Mouse (Mus musculus) brown adipose tissue, adult 24 weeks (tissue): ENCODE results near the gene Spin2f. TPM values are rescaled to one million over a fixed set of nuclear protein-coding genes. Genes with fewer than 3 reads are reported as not detected.
"Not testable (repeated sequence)": the region's sequence is repeated elsewhere in the genome, so short reads cannot be mapped to it uniquely, and the experiment has no call there.

ENCODE experiments used
- H3K27ac ChIP-seq: fragments of 200-500 bp; replicated peaks from 2 replicates; pipeline ENCODE4 v1.5.1; 2012; ENCODE audit warnings: low read depth, mild to moderate bottlenecking, low read length
- H3K4me1 ChIP-seq: fragments of 200-500 bp; 2 replicates; pipeline ENCODE4 v1.6.1; 2012; ENCODE audit warnings: low read length, mixed read lengths; ENCODE audit not compliant: control insufficient read depth, insufficient read depth, insufficient read length
- H3K4me3 ChIP-seq: fragments of 200-500 bp; 2 replicates; pipeline ENCODE4 v1.5.1; 2012; ENCODE audit warnings: low read depth, mild to moderate bottlenecking, low read length, moderate library complexity; ENCODE audit not compliant: insufficient read depth
- polyA plus RNA-seq: library from polyadenylated mRNA; stranded (reverse); fragments of >200 nt; gene quantifications from 2 replicates; pipeline ENCODE4 v1.2.4, GENCODE M21; 2012; ENCODE audit not compliant: missing spikeins, insufficient read depth, insufficient read length

The Spin2f gene
- polyA plus RNA-seq, result not detected in 2 replicates

GRCm38 (mm10) chrX:31253594-31253993, at the start of gene Spin2f:
Gene Spin2f (plus strand): TSS chrX:31253894.
- H3K4me3 ChIP-seq, H3K4me1 ChIP-seq, H3K27ac ChIP-seq: not testable (repeated sequence)

GRCm38 (mm10) chrX:31212136-31212535, 41.6 kb upstream of the Spin2f start:
- not testable (repeated sequence) for H3K27ac ChIP-seq, H3K4me3 ChIP-seq, H3K4me1 ChIP-seq

GRCm38 (mm10) chrX:31223536-31223935, 30.2 kb upstream of the Spin2f start:
- not testable (repeated sequence) for H3K4me1 ChIP-seq, H3K27ac ChIP-seq, H3K4me3 ChIP-seq

- not testable (repeated sequence) for H3K27ac ChIP-seq, H3K4me1 ChIP-seq, H3K4me3 ChIP-seq
Measured at GRCm38 (mm10) chrX:31235088-31235487, 18.6 kb upstream of the Spin2f start.

- not testable (repeated sequence) for H3K27ac ChIP-seq, H3K4me3 ChIP-seq, H3K4me1 ChIP-seq
Measured at GRCm38 (mm10) chrX:31241754-31242153, 11.9 kb upstream of the Spin2f start.

Other genes with a start within 250 kb of the Spin2f start
- gene Btbd35f29, start 136.2 kb upstream of the Spin2f start, polyA plus RNA-seq, result not detected in 2 replicates
- not detected in 2 replicates for gene Btbd35f26, start 82.6 kb downstream of the Spin2f start, polyA plus RNA-seq
- not detected in 2 replicates for gene Btbd35f19, start 130.0 kb downstream of the Spin2f start, polyA plus RNA-seq